Mouse (Mus musculus): ENCODE measurements at regions not wholly inside any gene's neighbourhood (a gene's known extent, or its start where the extent isn't known, plus 50 kb on each side); places are given as distances from the start of the nearest gene placed in this dataset.

DNA sequence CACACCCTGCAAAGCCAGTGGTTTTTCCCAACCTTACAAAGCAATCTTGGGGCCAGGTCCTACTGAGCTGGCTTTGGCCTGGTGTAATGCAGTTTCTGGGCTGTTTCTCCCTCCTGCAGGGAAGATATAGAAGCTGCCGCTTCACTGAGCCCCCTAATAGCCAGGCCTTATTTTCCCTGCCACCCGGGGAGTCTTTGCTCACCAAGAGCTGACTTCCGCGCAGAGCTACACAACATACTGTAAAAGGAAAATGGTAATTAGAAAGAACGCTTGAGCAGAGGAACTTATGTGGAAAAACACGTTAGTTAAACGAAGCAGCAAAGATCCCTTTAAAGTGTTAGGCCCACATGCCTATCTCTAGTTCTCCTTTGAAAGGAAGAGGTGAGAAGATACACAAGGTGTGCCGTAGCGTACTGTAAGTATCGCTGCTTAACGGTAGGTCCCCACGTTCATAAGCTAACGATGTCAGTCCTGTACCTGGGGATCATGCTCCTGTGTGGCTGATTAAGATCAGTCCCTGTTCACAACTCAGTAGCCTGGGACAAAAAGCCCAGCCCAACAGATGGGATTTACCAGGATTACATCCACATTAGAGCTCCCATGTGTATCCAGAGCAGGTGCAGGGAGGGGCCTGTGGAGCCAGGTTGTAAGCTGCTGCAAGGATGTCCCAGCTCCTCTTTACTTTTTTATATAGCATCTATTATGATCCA is 307.5 kb upstream of the Chd6 start:
- TF ChIP-seq CTCF (IDR thresholded peaks at IDR 0.05; ENCODE audit: control insufficient read depth, insufficient read depth, low read length) (no peak), POLR2A (IDR thresholded peaks at IDR 0.05; ENCODE audit: borderline replicate concordance, control insufficient read depth, low read depth, low read length) (no peak)
